Mouse (Mus musculus): Measurements from ENCODE around the gene Stxbp6. TPM values are rescaled to one million over a fixed set of nuclear protein-coding genes. Genes with fewer than 3 reads are reported as not detected.
"Not testable (repeated sequence)": the region's sequence is repeated elsewhere in the genome, so short reads cannot be mapped to it uniquely, and the experiment has no call there.

Stxbp6 gene
- total RNA-seq (2015; ENCODE audit: low replicate concordance) (1.5 and 19.0 TPM in 2 replicates), total RNA-seq (2017; ENCODE audit: low replicate concordance) (1.6 and 2.4 TPM in 2 replicates)

- no peak for ATAC-seq (replicated peaks; ENCODE audit: low FRiP score, poor library complexity, severe bottlenecking)
Measured at GRCm38 (mm10) chr12:45074611-45075342, at the start of gene Stxbp6. Gene Stxbp6, minus strand, starts transcription at chr12:45074709.

- ATAC-seq (replicated peaks; ENCODE audit: low FRiP score, poor library complexity, severe bottlenecking), result not testable (repeated sequence)
Measured at GRCm38 (mm10) chr12:45102954-45103353, 28.4 kb upstream of the Stxbp6 start.

- no peak for ATAC-seq (replicated peaks; ENCODE audit: low FRiP score, poor library complexity, severe bottlenecking)
Measured at GRCm38 (mm10) chr12:45093732-45094131, 19.2 kb upstream of the Stxbp6 start.

GRCm38 (mm10) chr12:45092444-45092843 is 17.9 kb upstream of the Stxbp6 start:
- no peak for ATAC-seq (replicated peaks; ENCODE audit: low FRiP score, poor library complexity, severe bottlenecking)

GRCm38 (mm10) chr12:45083145-45083475 is 8.6 kb upstream of the Stxbp6 start:
- no peak for ATAC-seq (replicated peaks; ENCODE audit: low FRiP score, poor library complexity, severe bottlenecking)

- no peak for ATAC-seq (replicated peaks; ENCODE audit: low FRiP score, poor library complexity, severe bottlenecking)
Measured at GRCm38 (mm10) chr12:45082379-45083144, 8.1 kb upstream of the Stxbp6 start.

- no peak for ATAC-seq (replicated peaks; ENCODE audit: low FRiP score, poor library complexity, severe bottlenecking)
Measured at GRCm38 (mm10) chr12:45081617-45082016, 7.1 kb upstream of the Stxbp6 start.

- ATAC-seq (replicated peaks; ENCODE audit: low FRiP score, poor library complexity, severe bottlenecking), result no peak
Measured at GRCm38 (mm10) chr12:45080753-45081122, 6.2 kb upstream of the Stxbp6 start.

- no peak for ATAC-seq (replicated peaks; ENCODE audit: low FRiP score, poor library complexity, severe bottlenecking)
Measured at GRCm38 (mm10) chr12:45080036-45080752, 5.7 kb upstream of the Stxbp6 start.

GRCm38 (mm10) chr12:45075631-45076030 is 1.1 kb upstream of the Stxbp6 start:
- ATAC-seq (replicated peaks; ENCODE audit: low FRiP score, poor library complexity, severe bottlenecking), result no peak

- ATAC-seq (replicated peaks; ENCODE audit: low FRiP score, poor library complexity, severe bottlenecking), result no peak
Measured at GRCm38 (mm10) chr12:45074042-45074601, 387 bp downstream of the Stxbp6 start.

- no peak for ATAC-seq (replicated peaks; ENCODE audit: low FRiP score, poor library complexity, severe bottlenecking)
Measured at GRCm38 (mm10) chr12:45073331-45074041, 1.0 kb downstream of the Stxbp6 start.

- ATAC-seq (replicated peaks; ENCODE audit: low FRiP score, poor library complexity, severe bottlenecking), result no peak
Measured at GRCm38 (mm10) chr12:45072185-45072584, 2.3 kb downstream of the Stxbp6 start.

- no peak for ATAC-seq (replicated peaks; ENCODE audit: low FRiP score, poor library complexity, severe bottlenecking)
Measured at GRCm38 (mm10) chr12:45070186-45070585, 4.3 kb downstream of the Stxbp6 start.

GRCm38 (mm10) chr12:45068145-45068754 is 6.3 kb downstream of the Stxbp6 start:
- no peak for ATAC-seq (replicated peaks; ENCODE audit: low FRiP score, poor library complexity, severe bottlenecking)

- ATAC-seq (replicated peaks; ENCODE audit: low FRiP score, poor library complexity, severe bottlenecking), result no peak
Measured at GRCm38 (mm10) chr12:45067686-45068085, 6.8 kb downstream of the Stxbp6 start.

- no peak for ATAC-seq (replicated peaks; ENCODE audit: low FRiP score, poor library complexity, severe bottlenecking)
Measured at GRCm38 (mm10) chr12:45067047-45067685, 7.3 kb downstream of the Stxbp6 start.

GRCm38 (mm10) chr12:45063606-45064005 is 10.9 kb downstream of the Stxbp6 start:
- no peak for ATAC-seq (replicated peaks; ENCODE audit: low FRiP score, poor library complexity, severe bottlenecking)

GRCm38 (mm10) chr12:45061336-45061735 is 13.2 kb downstream of the Stxbp6 start:
- ATAC-seq (replicated peaks; ENCODE audit: low FRiP score, poor library complexity, severe bottlenecking), result no peak

Measured in erythroblast, adult 5-6 weeks (primary cell).